Mouse (Mus musculus) kidney, embryonic 16.5 days (tissue): ENCODE measurements around the gene Pitpnb. TPM values are rescaled to one million over a fixed set of nuclear protein-coding genes. Genes with fewer than 3 reads are reported as not detected.

Source experiments
- ATAC-seq: fragments of 200-750 bp; cut with Nextera tagmentation; 2 replicates; pipeline ENCODE4 v1.8.0; 2017; ENCODE audit warnings: moderate TSS enrichment; ENCODE audit not compliant: low FRiP score, low TSS enrichment
- H3K27ac ChIP-seq: fragments of 300-500 bp; sonication (generic); 2 replicates; pipeline ENCODE4 v1.5.1; 2014; ENCODE audit warnings: low read length
- H3K27me3 ChIP-seq: fragments of 300-500 bp; sonication (generic); 2 replicates; pipeline ENCODE4 v1.6.1; 2014; ENCODE audit warnings: low read length, control low read depth, mixed read lengths; ENCODE audit not compliant: insufficient read depth
- H3K36me3 ChIP-seq: fragments of 300-500 bp; sonication (generic); 2 replicates; pipeline ENCODE4 v1.6.1; 2014; ENCODE audit warnings: low read length, control low read depth, mixed read lengths; ENCODE audit not compliant: insufficient read depth
- H3K4me1 ChIP-seq: fragments of 300-500 bp; sonication (generic); 2 replicates; pipeline ENCODE4 v1.6.1; 2014; ENCODE audit warnings: low read length, control low read depth, mixed read lengths; ENCODE audit not compliant: insufficient read depth
- H3K4me2 ChIP-seq: fragments of 300-500 bp; sonication (generic); replicated peaks from 2 replicates; pipeline ENCODE4 v1.6.1; 2014; ENCODE audit warnings: low read depth, low read length
- H3K4me3 ChIP-seq: fragments of 300-500 bp; sonication (generic); 2 replicates; pipeline ENCODE4 v1.5.1; 2014; ENCODE audit warnings: mild to moderate bottlenecking, low read length
- H3K9ac ChIP-seq: fragments of 300-500 bp; sonication (generic); replicated peaks from 2 replicates; pipeline ENCODE4 v1.6.1; 2014; ENCODE audit warnings: low read length
- H3K9me3 ChIP-seq: fragments of 300-500 bp; sonication (generic); 2 replicates; pipeline ENCODE4 v1.6.1; 2016; ENCODE audit warnings: low read length, control low read depth
- WGBS: fragments of 180-500 bp; shearing (Covaris S2); extraction: QIAGEN DNeasy Blood & Tissue Kit; methylation state at CpG from one replicate; pipeline ENCODE4 v1.1.7; 2014; 5-methylcytosine and 5-hydroxymethylcytosine counted together
- polyA plus RNA-seq: library from polyadenylated mRNA; unstranded; fragments of >200 nt; fragmentation: Nextera tagmentation; extraction: Ambion mirVana; gene quantifications from 2 replicates; pipeline ENCODE4 v1.2.1, GENCODE M21; 2015

Gene Pitpnb
- polyA plus RNA-seq, 1 experiment from 2014 or later: 114 TPM

- no peak overlapping the region for H3K27ac ChIP-seq
- peaks cover 14% of the 10 kb centered on the region for H3K4me1 ChIP-seq
- H3K4me2 ChIP-seq: no peak overlapping the region
- H3K9ac ChIP-seq: no peak overlapping the region
- 81% methylated on average over 8 of the region's 8 CpGs for WGBS
- H3K4me3 ChIP-seq: no peak overlapping the region
- ATAC-seq: no peak
- no peaks in the 10 kb centered on the region for H3K27me3 ChIP-seq
- H3K9me3 ChIP-seq: no peaks in the 10 kb centered on the region
- peaks cover 40% of the 10 kb centered on the region for H3K36me3 ChIP-seq
Measured at GRCm38 (mm10) chr5:111335939-111336691, 5.6 kb downstream of the Pitpnb start.

DNA sequence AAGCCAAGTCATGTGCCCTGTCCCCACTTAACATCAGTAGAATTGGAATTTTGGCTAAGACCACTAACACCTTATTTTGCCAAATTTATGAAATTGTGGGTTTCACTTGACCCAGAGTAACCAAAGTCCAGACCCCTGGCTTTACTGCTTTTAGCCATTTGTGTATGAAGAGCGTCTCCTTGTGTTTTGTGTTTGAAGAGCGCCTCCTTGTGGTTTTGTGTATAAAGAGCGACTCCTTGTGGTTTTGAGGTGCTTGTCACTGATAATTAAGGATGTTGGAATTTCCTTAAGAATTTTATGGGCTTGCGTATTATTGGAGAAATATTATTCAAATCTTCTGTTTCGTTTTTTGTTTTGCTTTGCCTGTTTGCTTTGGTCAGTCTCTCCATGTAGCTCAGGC lies 11.0 kb downstream of the Pitpnb start:
- no peak overlapping the region for H3K4me2 ChIP-seq
- no peaks in the 10 kb centered on the region for H3K27me3 ChIP-seq
- H3K27ac ChIP-seq: no peak overlapping the region
- H3K4me1 ChIP-seq: no peaks in the 10 kb centered on the region
- H3K4me3 ChIP-seq: no peak overlapping the region
- H3K9ac ChIP-seq: no peak overlapping the region
- no peaks in the 10 kb centered on the region for H3K9me3 ChIP-seq
- H3K36me3 ChIP-seq: peaks cover 46% of the 10 kb centered on the region
- no peak for ATAC-seq
- WGBS: 48% methylated on average over 5 of the region's 5 CpGs

DNA sequence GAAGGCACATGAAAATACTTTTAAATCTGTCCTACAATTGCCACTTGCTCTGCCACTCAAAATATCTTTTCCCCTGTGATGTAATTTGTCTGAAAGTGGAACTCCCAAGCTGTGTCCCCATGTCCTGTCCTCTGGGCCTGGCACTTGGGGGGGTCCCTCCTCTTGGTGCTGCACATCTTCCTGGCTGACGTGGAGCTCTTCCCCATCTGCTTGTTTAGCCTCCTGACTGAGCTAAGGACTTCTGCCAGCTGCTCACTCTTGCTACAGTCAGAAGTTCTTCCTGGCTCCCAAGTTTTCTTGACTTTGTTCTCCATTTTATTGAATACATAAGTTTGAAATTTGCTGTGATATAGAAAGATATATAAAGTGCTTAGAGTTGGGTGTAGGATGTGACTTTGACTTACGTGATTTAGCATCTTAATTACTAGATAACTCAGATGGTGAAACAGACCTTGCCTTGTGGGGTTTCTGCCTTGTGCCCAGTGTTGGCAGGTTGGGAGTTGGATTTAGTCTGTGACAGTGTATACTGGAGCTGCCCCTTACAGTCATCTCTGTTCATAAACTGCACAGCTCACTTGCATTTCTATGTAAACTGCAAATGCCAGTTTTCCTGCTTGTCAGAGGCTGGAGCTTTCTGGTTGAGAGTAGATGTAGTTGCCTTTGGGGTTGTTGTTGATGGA lies 14.3 kb downstream of the Pitpnb start:
- Histone ChIP-seq H3K9ac (no peak overlapping the region), H3K27ac (no peak overlapping the region), H3K4me3 (no peak overlapping the region), H3K36me3 (peaks cover 59% of the 10 kb centered on the region), H3K27me3 (no peaks in the 10 kb centered on the region), H3K4me2 (no peak overlapping the region), H3K9me3 (no peaks in the 10 kb centered on the region), H3K4me1 (no peaks in the 10 kb centered on the region)
- 74% methylated on average over 2 of the region's 2 CpGs for WGBS
- ATAC-seq: no peak

DNA sequence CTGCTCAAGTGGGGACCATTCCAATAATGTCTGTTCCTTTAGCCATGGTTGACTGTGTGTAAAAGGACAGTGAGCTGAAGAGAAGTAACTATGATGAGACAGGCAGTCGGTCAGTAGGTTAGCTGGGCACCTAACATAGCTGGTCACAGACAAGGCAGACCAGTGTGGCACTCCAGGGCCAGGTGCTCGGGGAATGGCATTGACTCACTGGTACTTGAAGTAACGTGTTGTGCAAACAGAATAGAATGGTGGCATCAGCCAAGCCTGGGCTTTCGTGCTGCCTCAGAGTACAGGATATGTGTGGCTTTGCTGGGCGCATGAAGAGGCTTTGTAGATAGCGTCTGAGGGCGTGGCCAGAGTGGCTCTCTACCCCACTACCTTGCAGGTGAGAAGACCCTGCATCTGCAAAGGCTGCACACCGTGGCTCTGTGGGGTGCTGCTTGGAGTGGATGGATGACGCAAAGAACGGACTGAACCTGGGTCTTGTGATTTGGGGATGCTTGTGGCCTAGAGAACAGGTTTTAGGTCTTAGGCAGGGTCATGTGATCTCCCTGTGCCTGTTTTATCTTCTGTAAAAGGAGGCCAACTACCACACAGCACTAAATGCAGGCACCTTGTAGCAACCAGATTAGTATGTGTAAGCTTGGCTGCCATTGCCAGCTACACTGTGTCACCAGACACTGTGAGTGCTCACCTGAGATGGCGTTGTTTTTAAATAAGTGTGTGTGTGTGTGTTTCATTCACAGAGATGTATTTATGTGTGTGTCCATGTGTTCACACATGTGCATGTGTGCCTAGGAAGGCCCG lies 26.5 kb downstream of the Pitpnb start:
- H3K4me3 ChIP-seq: no peak overlapping the region
- no peak overlapping the region for H3K4me2 ChIP-seq
- 95% methylated on average over 12 of the region's 12 CpGs for WGBS
- no peak overlapping the region for H3K27ac ChIP-seq
- ATAC-seq: no peak
- H3K9ac ChIP-seq: no peak overlapping the region
- H3K27me3 ChIP-seq: no peaks in the 10 kb centered on the region
- no peaks in the 10 kb centered on the region for H3K9me3 ChIP-seq
- no peaks in the 10 kb centered on the region for H3K4me1 ChIP-seq
- peaks cover 56% of the 10 kb centered on the region for H3K36me3 ChIP-seq

- Histone ChIP-seq H3K9ac (no peak overlapping the region), H3K36me3 (peaks cover 56% of the 10 kb centered on the region), H3K9me3 (no peaks in the 10 kb centered on the region), H3K4me1 (no peaks in the 10 kb centered on the region), H3K4me3 (no peak overlapping the region), H3K27me3 (no peaks in the 10 kb centered on the region), H3K4me2 (no peak overlapping the region), H3K27ac (no peak overlapping the region)
- WGBS: 84% methylated on average over 5 of the region's 5 CpGs
- ATAC-seq: no peak
Measured at GRCm38 (mm10) chr5:111360546-111360945, 30.0 kb downstream of the Pitpnb start.

DNA sequence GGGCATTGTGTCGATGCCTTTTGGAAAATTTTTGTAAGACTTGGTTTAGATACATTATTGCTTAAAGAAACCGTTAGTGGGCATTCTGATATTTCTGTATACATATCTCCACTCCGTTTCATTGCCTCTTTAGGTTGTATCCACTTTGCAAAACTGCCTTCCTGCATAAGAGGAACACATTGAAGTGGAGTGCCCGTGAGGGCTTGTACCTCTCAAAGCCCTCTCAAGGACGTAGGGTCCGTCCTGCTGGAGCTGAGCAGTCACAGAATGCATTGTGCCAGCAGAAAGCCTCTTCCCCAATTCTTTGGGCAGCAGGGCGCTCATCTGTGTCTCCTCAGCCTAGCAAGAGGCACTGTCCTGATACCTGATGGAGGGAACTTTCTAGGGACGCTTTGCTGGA lies 30.5 kb downstream of the Pitpnb start:
- H3K4me3 ChIP-seq: no peak overlapping the region
- no peak overlapping the region for H3K9ac ChIP-seq
- peaks cover 52% of the 10 kb centered on the region for H3K36me3 ChIP-seq
- no peak overlapping the region for H3K4me2 ChIP-seq
- 90% methylated on average over 8 of the region's 8 CpGs for WGBS
- H3K9me3 ChIP-seq: no peaks in the 10 kb centered on the region
- no peaks in the 10 kb centered on the region for H3K27me3 ChIP-seq
- H3K4me1 ChIP-seq: no peaks in the 10 kb centered on the region
- H3K27ac ChIP-seq: no peak overlapping the region
- no peak for ATAC-seq

DNA sequence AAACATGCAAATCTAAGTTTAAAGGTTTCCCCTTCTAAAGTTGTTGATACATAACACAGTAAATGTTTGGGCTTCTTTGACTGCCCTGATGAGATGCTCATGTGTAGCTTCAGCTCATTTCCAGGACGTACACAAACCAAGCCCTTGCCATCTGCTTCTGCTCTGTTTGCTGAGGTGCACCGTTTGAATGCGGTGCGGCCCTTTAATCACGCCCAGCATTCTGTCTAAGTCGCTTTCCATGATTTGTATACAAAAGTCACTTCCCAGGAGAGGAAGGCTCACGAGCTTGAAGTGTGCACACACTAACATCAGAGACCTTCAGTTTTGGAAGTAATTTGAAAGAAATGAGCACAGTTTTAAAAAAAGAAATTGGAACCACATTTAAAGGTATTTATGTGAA lies 31.3 kb downstream of the Pitpnb start:
- Histone ChIP-seq H3K27me3 (no peaks in the 10 kb centered on the region), H3K27ac (no peak overlapping the region), H3K4me3 (no peak overlapping the region), H3K36me3 (peaks cover 45% of the 10 kb centered on the region), H3K4me1 (no peaks in the 10 kb centered on the region), H3K9ac (no peak overlapping the region), H3K9me3 (no peaks in the 10 kb centered on the region), H3K4me2 (no peak overlapping the region)
- 76% methylated on average over 7 of the region's 7 CpGs for WGBS
- ATAC-seq: no peak

DNA sequence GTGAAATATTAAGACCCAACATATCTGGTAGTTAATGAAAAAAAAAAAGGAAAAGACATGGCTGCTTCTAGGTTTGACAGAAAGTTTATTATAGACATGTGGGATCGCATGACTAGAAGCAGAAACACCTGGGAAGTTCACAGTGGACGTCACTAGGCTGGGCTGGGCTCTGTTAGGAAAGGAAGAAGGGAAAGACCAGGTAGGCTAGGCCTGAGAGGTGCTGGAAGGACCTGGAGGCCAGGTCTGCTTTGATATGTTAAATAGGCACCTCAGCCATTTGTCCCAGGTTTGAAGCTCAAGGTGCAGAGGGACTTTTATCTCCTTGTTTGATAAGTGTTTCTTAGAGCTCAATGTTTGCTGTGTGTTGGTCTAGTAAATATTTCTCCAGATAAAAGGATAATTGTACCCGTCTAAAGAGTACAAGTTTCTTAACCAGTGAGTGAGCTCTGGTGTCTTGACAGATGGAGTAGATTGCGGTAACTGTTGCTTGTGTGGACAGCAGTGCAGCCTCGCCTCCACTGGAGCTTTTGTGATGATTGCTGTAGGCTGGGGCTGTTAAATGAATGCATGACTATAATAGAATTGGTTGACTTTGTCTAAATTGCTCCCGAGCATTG lies 33.0 kb downstream of the Pitpnb start:
- no peak overlapping the region for H3K4me2 ChIP-seq
- H3K36me3 ChIP-seq: peaks cover 30% of the 10 kb centered on the region
- 73% methylated on average over 6 of the region's 6 CpGs for WGBS
- no peaks in the 10 kb centered on the region for H3K27me3 ChIP-seq
- no peaks in the 10 kb centered on the region for H3K4me1 ChIP-seq
- H3K27ac ChIP-seq: no peak overlapping the region
- H3K4me3 ChIP-seq: no peak overlapping the region
- no peak for ATAC-seq
- H3K9ac ChIP-seq: no peak overlapping the region
- no peaks in the 10 kb centered on the region for H3K9me3 ChIP-seq

- Histone ChIP-seq H3K36me3 (peaks cover 27% of the 10 kb centered on the region), H3K4me2 (no peak overlapping the region), H3K9ac (no peak overlapping the region), H3K4me3 (no peak overlapping the region), H3K27ac (no peak overlapping the region), H3K27me3 (no peaks in the 10 kb centered on the region), H3K9me3 (no peaks in the 10 kb centered on the region), H3K4me1 (no peaks in the 10 kb centered on the region)
- 41% methylated on average over 3 of the region's 3 CpGs for WGBS
- ATAC-seq: no peak
Measured at GRCm38 (mm10) chr5:111364533-111364932, 34.0 kb downstream of the Pitpnb start.
